Mouse (Mus musculus) heart, postnatal 0 days (tissue): ENCODE results near the gene Wnt4.

Experiments
- CTCF ChIP-seq: IDR thresholded peaks from 2 replicates; pipeline ENCODE4 v1.5.1; 2016; ENCODE audit warnings: antibody characterized with exemption, control low read depth, low read depth
- EP300 ChIP-seq: IDR thresholded peaks from 2 replicates; pipeline ENCODE4 v1.6.1; 2016; ENCODE audit warnings: antibody characterized with exemption, low read depth

GRCm38 (mm10) chr4:137271856-137272255 is 5.4 kb upstream of the Wnt4 start:
- TF ChIP-seq CTCF (no peak), EP300 (no peak)
